Mouse (Mus musculus): ENCODE results near the gene Rpl32.

- no peak for TF ChIP-seq TAL1 (IDR thresholded peaks at IDR 0.05; ENCODE audit: low read length)
- no peak for TF ChIP-seq GATA1 (IDR thresholded peaks at IDR 0.05; ENCODE audit: low read length)
Observed at GRCm38 (mm10) chr6:115821216-115821993, 12.9 kb upstream of the Rpl32 start.

All from erythroblast, embryonic 14.5 days (primary cell).